Mouse (Mus musculus) MEL-GATA-1-ER (cell line): Measurements from ENCODE around the gene Krt20.

Source experiments
- DNase-seq: peaks from one replicate; pipeline ENCODE4 v3.0.0-alpha.2; 2012; ENCODE audit warnings: low read depth; ENCODE audit errors: extremely low read depth

Krt20 gene

GRCm38 (mm10) chr11:99413247-99413646 is 24.7 kb downstream of the Krt20 start:
- DNase-seq, result no peak

DNA sequence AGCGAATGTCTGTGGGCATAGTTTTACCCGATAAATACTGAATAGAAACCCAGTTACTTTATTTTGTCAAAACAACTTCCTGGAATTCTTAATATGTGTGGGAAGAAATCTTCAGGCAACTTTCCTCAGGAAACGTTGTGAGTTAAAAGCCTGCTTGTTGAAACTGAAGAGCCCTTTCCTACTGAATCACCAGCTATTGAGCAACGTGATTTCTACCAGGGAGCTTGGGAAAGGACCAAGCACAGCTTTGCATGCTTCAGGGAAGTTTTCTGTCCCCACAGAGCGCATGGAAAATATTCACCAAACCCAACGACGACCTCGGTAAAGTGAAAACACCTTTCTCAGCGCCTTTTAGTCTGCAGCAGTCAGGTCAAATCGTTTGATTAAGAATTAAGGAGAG is 31.8 kb downstream of the Krt20 start:
- no peak for DNase-seq

- DNase-seq, result no peak
Measured at GRCm38 (mm10) chr11:99399956-99400549, 37.9 kb downstream of the Krt20 start.

DNA sequence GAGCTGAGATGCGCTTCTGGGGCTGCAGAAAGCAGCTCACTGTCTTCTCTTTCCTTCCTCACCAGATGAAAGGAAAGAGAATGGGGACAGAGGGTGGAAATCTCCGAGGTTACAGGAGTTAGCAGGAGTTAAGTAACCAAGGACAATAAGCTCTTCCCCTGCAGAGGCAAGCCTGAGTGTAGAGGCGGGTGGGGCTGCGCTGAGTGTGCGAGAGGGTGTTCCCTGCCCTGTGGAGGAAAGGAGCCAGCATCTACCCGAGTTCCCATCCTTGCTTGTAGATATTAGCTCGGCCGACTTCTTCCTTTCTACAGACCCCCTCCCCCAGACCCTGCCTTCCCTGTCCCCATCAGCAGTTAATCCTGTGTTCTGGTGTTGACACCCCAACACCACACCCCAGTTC is 39.1 kb downstream of the Krt20 start:
- DNase-seq, result no peak

GRCm38 (mm10) chr11:99398084-99398483 is 39.9 kb downstream of the Krt20 start:
- DNase-seq, result peak; percentile 56

DNA sequence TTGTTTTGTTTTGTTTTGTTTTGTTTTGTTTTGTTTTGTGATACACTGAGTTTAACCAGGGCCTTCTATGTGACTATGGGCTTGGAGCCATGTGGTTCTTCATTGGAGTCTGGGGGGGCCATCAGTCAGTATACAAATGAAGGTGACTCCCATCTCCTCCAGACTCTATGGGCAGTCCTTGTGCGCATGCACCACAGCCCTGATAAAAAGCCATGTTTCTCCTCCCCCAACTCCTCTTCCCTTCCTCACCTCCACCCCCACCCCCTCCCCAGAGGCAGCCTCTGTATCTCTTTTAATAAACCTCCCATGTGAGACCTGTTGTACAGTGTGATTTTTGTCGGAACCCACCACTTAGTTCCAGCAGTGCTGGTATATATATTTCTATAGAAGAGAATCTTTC is 41.3 kb downstream of the Krt20 start:
- DNase-seq, result no peak

- DNase-seq, result no peak
Measured at GRCm38 (mm10) chr11:99396034-99396433, 41.9 kb downstream of the Krt20 start.

DNA sequence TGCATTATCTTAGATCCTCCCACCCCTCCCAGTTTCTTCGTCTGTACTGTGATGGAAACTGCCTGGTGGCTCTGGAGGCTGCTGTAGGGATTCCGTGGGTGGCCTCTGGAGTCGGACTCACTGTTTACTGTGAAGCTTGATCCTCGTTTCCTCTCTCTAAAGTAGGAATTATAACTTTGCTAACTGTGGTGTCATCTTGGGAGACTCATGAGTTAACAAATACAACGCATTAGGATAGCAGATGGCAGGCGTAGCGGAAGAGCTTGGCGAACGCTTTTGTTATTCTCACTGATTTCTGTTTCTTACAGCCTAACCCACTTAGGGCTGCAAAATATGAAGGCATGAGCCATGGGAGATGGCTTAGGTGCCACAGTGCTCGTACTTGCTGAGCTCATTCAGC is 45.5 kb downstream of the Krt20 start:
- DNase-seq, result no peak

DNA sequence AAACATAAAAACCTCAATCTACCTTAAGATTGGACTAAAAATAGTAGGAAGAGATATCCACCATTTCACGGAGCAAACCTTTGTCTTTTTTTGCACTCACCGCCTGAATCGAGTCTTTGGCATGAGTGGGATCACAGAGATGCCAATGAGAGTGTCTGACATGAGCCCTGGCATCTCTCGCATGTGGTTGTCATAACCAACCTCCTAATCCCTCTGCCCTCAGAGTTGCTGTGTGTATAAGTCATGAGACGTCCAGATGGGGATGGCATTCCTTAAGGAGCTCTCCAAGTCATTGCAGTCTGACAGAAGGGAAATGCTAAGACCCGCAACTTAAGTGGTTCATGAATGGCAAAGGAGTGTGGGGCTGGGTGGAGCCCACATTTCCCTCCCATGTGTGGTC is 46.6 kb downstream of the Krt20 start:
- DNase-seq, result no peak

- DNase-seq, result no peak
Measured at GRCm38 (mm10) chr11:99390866-99391265, 47.1 kb downstream of the Krt20 start.

- no peak for DNase-seq
Measured at GRCm38 (mm10) chr11:99389264-99389663, 48.7 kb downstream of the Krt20 start, which contains the start of gene Krt10. TSS of gene Krt10 (minus strand) at chr11:99389364.

- DNase-seq, result no peak
Measured at GRCm38 (mm10) chr11:99388661-99389060, 49.3 kb downstream of the Krt20 start.

GRCm38 (mm10) chr11:99385813-99386721 is 51.9 kb downstream of the Krt20 start:
- no peak for DNase-seq

DNA sequence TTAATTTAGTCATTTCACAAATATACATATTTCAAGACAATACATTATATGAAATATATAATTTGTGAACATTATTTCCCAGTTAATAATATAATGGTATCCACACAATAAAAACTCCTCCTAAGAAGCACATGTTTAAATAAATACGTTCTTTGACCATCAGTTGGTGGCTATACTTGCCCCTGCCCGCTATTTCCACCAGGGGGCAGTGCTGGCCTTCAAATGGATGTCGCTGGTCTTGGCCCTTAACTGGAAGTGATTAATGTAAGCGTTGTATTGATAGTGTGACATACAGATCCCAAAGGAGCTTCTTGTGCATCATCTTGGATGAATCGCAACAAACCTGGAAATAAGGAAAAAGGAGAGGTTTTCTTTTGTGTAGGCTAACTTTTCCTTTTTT is 58.4 kb downstream of the Krt20 start:
- DNase-seq, result no peak
